Mouse (Mus musculus) G1E (cell line): ENCODE results near the gene Fam20b.

Source experiments
- CTCF ChIP-seq: IDR thresholded peaks from 2 replicates; pipeline ENCODE4 v1.5.1; 2012; ENCODE audit warnings: low read depth, low read length, inconsistent platforms, mixed read lengths
- GATA1 ChIP-seq: IDR thresholded peaks from 2 replicates; pipeline ENCODE4 v1.6.1; 2012; ENCODE audit warnings: borderline replicate concordance, low read length, inconsistent platforms, mixed read lengths
- TAL1 ChIP-seq: conservative IDR thresholded peaks from 2 replicates; pipeline ENCODE4 v1.6.1; 2012; ENCODE audit warnings: low read depth, low read length, inconsistent platforms, mixed read lengths

- no peak for TF ChIP-seq TAL1
- no peak for TF ChIP-seq CTCF
- TF ChIP-seq GATA1: no peak
Observed at GRCm38 (mm10) chr1:156710472-156711098, 8.3 kb downstream of the Fam20b start.
